Mouse (Mus musculus) ES-Bruce4 (cell line): ENCODE measurements around the gene Abcf1. TPM values are rescaled to one million over a fixed set of nuclear protein-coding genes. Genes with fewer than 3 reads are reported as not detected.
"Not testable (repeated sequence)": the region's sequence is repeated elsewhere in the genome, so short reads cannot be mapped to it uniquely, and the experiment has no call there.

Experiments
- H3K27ac ChIP-seq: 2 replicates; pipeline ENCODE4 v1.5.1; 2012; ENCODE audit warnings: low read length, inconsistent platforms; ENCODE audit not compliant: insufficient read depth
- H3K27me3 ChIP-seq: 2 replicates; pipeline ENCODE4 v1.6.1; 2012; ENCODE audit warnings: mild to moderate bottlenecking, low read length, inconsistent platforms; ENCODE audit not compliant: control insufficient read depth, poor library complexity, insufficient read depth, severe bottlenecking
- H3K36me3 ChIP-seq: 2 replicates; pipeline ENCODE4 v1.6.1; 2012; ENCODE audit warnings: inconsistent platforms, mild to moderate bottlenecking, low read length, moderate library complexity; ENCODE audit not compliant: control insufficient read depth, poor library complexity, insufficient read depth, severe bottlenecking
- H3K4me1 ChIP-seq: one replicate; pipeline ENCODE4 v1.8.1; 2011; ENCODE audit warnings: low read length; ENCODE audit not compliant: control insufficient read depth, insufficient read depth
- H3K4me3 ChIP-seq: 2 replicates; pipeline ENCODE4 v1.5.1; 2011; ENCODE audit warnings: low read depth, mild to moderate bottlenecking, low read length
- H3K9ac ChIP-seq: 2 replicates; pipeline ENCODE4 v1.6.1; 2012; ENCODE audit warnings: low read depth, mild to moderate bottlenecking, inconsistent platforms; ENCODE audit not compliant: poor library complexity, severe bottlenecking
- H3K9me3 ChIP-seq: replicated peaks from 2 replicates; pipeline ENCODE4 v1.6.1; 2012; ENCODE audit warnings: mild to moderate bottlenecking, low read length, inconsistent platforms; ENCODE audit not compliant: control insufficient read depth, poor library complexity, insufficient read depth, severe bottlenecking
- CTCF ChIP-seq: IDR thresholded peaks from one replicate; pipeline ENCODE4 v1.8.1; 2011; ENCODE audit warnings: low read depth, low read length
- EP300 ChIP-seq: IDR thresholded peaks from 2 replicates; pipeline ENCODE4 v1.6.1; 2011; ENCODE audit warnings: low read depth, low read length; ENCODE audit not compliant: insufficient read depth
- POLR2A ChIP-seq: IDR thresholded peaks from one replicate; pipeline ENCODE4 v1.8.1; 2011; ENCODE audit warnings: low read length; ENCODE audit not compliant: insufficient read depth
- polyA plus RNA-seq: library from polyadenylated mRNA; stranded (reverse); fragments of >200 nt; gene quantifications from 2 replicates; pipeline ENCODE4 v1.2.4, GENCODE M21; 2011; ENCODE audit warnings: low read depth; ENCODE audit not compliant: missing spikeins, insufficient read depth, insufficient read length

The Abcf1 gene
- polyA plus RNA-seq = 174 and 213 TPM in 2 replicates

GRCm38 (mm10) chr17:35969418-35970389 lies at the start of gene Abcf1:
TSS of gene Abcf1 (minus strand) at chr17:35969761.
- Histone ChIP-seq H3K4me1 (no peaks in the 10 kb centered on the region), H3K27me3 (no peaks in the 10 kb centered on the region), H3K9ac (peak within 1 kb of the TSS; percentile 62), H3K4me3 (peak within 1 kb of the TSS; percentile 98), H3K27ac (no peak within 1 kb of the TSS), H3K9me3 (no peaks in the 10 kb centered on the region), H3K36me3 (peaks cover 10% of the 10 kb centered on the region)
- no peak for TF ChIP-seq CTCF
- TF ChIP-seq POLR2A = no peak
- no peak for TF ChIP-seq EP300

GRCm38 (mm10) chr17:36018979-36019378 lies 49.4 kb upstream of the Abcf1 start:
- TF ChIP-seq EP300 = no peak
- TF ChIP-seq CTCF = no peak
- TF ChIP-seq POLR2A = no peak
- H3K36me3 ChIP-seq = peaks cover 15% of the 10 kb centered on the region

GRCm38 (mm10) chr17:36017046-36017445 lies 47.5 kb upstream of the Abcf1 start:
- H3K4me3 ChIP-seq = no peak overlapping the region
- H3K27ac ChIP-seq = no peak overlapping the region
- no peak for TF ChIP-seq POLR2A
- TF ChIP-seq EP300 = no peak
- TF ChIP-seq CTCF = no peak
- no peaks in the 10 kb centered on the region for H3K27me3 ChIP-seq
- H3K36me3 ChIP-seq = peaks cover 15% of the 10 kb centered on the region
- no peak overlapping the region for H3K9ac ChIP-seq
- no peaks in the 10 kb centered on the region for H3K4me1 ChIP-seq
- peaks cover 24% of the 10 kb centered on the region for H3K9me3 ChIP-seq

More at GRCm38 (mm10) chr17:36018979-36019378, 49.4 kb upstream of the Abcf1 start:
- no peak overlapping the region for H3K9ac ChIP-seq
- peaks cover 23% of the 10 kb centered on the region for H3K9me3 ChIP-seq
- no peaks in the 10 kb centered on the region for H3K27me3 ChIP-seq
- no peaks in the 10 kb centered on the region for H3K4me1 ChIP-seq
- no peak overlapping the region for H3K27ac ChIP-seq
- H3K4me3 ChIP-seq = no peak overlapping the region

- no peak for TF ChIP-seq EP300
- no peak for TF ChIP-seq POLR2A
- no peak for TF ChIP-seq CTCF
- Histone ChIP-seq H3K27me3 (no peaks in the 10 kb centered on the region), H3K36me3 (peaks cover 15% of the 10 kb centered on the region), H3K4me1 (no peaks in the 10 kb centered on the region), H3K9ac (no peak overlapping the region), H3K9me3 (peaks cover 24% of the 10 kb centered on the region), H3K4me3 (no peak overlapping the region), H3K27ac (no peak overlapping the region)
These were observed 45.4 kb upstream of the Abcf1 start for GRCm38 (mm10) chr17:36014977-36015376.

GRCm38 (mm10) chr17:36004409-36004808 lies 34.8 kb upstream of the Abcf1 start:
- H3K36me3 ChIP-seq, H3K4me3 ChIP-seq, H3K27ac ChIP-seq, H3K4me1 ChIP-seq, H3K27me3 ChIP-seq, H3K9ac ChIP-seq: not testable (repeated sequence)
- peaks cover 67% of the 10 kb centered on the region for H3K9me3 ChIP-seq

- H3K27ac ChIP-seq = no peak overlapping the region
- H3K4me3 ChIP-seq = no peak overlapping the region
- H3K9me3 ChIP-seq = peaks cover 70% of the 10 kb centered on the region
- H3K27me3 ChIP-seq = no peaks in the 10 kb centered on the region
- H3K4me1 ChIP-seq = no peaks in the 10 kb centered on the region
- TF ChIP-seq POLR2A (no peak), CTCF (no peak), EP300 (no peak)
- H3K36me3 ChIP-seq = peaks cover 7% of the 10 kb centered on the region
- H3K9ac ChIP-seq = no peak overlapping the region
These were observed 33.8 kb upstream of the Abcf1 start for GRCm38 (mm10) chr17:36003331-36003730.
